Mouse (Mus musculus): ENCODE measurements around the gene Mical3.
"Not testable (repeated sequence)": the region's sequence is repeated elsewhere in the genome, so short reads cannot be mapped to it uniquely, and the experiment has no call there.

The Mical3 gene

DNA sequence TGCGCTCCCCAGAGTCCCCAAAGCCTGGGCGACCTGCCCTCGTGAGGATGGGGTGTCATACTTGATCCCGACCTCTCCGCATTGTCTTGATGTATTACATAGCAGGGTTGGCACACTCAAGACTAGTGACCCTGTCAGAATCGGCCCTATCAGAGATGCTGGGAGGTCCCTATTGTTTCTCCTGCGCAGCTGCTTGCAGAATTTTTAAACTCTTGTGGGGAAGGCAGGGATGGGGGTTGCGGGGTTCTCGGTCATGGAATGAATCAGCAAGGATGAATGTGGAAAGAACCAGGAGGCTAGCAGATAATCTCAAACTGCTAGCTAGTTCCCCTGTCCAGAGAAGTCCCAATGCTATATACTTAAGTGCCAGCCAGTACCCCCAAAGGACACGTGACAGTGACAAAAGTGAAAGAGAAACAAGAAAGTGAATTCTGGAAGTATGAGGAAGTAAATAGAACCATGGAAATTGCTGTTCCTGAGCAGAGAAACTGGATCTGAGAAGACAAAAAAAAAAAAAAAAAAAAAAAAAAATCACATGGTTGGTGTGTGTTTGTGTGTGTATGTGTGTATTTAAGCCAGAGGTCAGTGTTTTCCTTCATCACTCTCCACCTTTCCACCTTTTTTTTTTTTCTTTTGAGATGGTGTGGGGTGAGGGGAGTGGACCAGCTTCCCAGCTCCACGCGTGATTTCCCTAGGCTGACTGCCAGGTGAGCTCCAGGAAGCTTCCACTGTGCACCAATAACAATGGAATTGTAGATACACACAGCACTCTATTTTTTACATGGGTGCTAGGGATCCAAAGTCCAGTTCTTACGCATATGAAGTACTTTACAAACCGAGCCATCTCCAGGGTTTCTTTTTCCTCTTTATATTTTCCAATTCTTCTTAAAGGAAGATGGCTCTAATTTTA, 213.6 kb downstream of the Mical3 start:
- not testable (repeated sequence) for DNase-seq

DNA sequence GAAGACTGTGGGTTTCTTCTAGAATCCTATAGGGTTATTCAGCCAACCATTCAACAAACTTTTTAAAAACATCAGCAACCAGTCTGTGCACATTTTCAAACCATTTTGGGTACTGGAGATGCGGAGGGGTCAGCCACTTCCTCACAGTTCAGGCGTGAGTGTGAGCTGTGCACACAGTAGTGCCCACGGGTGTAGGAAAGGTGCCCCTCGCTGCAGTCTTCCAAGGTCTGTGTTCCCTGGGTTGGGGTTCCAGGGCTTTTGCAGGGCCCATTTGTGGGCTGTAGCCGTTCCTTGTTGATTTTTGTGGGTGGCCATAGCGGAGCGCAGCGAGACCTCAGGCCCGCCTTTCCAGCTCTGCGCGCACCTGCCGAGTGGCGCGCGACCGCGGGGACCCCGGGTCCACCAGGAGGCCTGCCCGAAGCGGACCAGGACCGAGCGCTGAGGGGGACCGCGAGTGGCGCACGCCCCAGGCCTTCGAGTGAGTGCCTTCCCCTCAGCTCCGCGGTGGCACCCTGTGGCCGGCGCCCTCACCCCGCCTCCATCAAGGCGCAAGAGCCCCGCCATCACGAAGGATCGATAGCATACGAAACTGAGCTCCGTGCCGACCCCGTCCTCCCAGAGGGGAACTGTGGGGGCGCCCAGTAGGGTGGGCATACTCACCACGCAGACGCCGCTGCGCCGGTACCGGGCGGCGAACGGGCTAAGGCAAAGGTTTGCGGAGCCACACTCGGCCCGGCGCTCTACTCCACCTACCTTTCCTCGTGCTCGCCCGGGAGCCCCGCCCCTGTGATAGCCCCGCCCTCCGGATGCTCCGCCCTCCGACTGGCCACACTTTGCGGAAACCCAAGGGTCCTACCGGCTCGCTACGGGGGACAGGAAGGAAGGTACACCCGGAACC, 214.5 kb downstream of the Mical3 start, which contains the start of gene Bid:
Bid (minus strand) TSS at position 780 of the 898 bp plus-strand sequence.
- peak; percentile 88 for DNase-seq

- DNase-seq = no peak
Observed at GRCm38 (mm10) chr6:120915649-120915975, 215.2 kb downstream of the Mical3 start.

- peak; percentile 24 for DNase-seq
Observed at GRCm38 (mm10) chr6:120914911-120915648, 215.7 kb downstream of the Mical3 start.

DNA sequence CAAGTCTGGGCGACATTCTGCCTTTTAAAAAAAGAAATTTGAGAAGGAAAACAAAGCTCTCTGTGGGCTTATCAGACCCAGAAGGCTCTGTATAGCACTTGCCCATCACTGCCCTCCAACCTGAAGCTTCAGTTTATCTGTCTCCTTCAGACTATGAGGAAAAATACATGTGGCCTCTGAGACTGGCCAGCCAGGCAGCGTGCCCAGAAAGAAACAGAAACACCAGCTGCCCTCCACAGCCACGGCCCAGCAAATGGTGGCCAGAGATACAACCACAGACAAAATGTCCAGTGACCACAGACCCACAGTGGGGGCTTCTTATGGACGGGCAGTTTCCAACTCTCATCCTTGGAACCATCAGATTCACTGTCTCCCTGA, 216.3 kb downstream of the Mical3 start:
- DNase-seq = no peak

- DNase-seq = no peak
Observed at GRCm38 (mm10) chr6:120913783-120914182, 217.0 kb downstream of the Mical3 start.

DNA sequence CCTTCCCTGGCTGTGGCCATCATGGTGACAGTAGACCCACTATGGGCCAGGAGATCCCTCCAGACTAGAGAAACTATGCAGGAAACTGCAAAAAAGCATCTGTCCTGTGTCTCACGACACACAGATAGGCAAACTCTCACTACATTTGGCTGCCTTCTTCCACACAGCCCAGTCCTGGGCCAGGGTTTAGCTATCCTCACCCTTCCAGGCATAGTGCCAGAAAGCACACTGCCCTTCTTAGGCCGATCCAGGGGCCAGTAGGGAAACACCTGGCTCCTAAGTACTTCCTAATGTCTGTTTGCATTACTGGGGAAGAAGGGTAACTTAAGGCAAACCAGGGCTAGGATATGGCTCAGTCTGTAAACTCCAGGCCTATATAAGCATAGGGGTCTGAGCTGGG, 217.9 kb downstream of the Mical3 start:
- no peak for DNase-seq

GRCm38 (mm10) chr6:120911213-120912007, 219.4 kb downstream of the Mical3 start:
- DNase-seq = no peak

DNA sequence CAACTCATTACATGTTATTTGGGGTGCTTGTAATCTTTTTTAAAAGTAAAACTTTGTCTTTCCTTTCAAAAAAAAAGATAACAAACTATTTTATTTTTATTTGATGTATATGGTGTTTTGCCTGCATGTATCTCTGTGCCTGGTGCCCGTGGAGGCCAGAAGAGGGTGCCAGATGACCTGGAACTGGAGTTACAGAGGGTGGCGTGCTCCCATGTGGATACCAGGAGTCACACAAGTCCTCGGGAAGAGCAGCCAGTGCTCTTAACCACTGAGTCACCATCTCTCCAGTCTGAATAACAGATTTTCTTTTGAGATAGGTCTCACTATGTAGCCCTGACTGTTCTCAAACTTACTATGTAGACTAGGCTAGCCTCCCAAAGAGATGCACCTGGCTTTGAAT, 221.3 kb downstream of the Mical3 start:
- no peak for DNase-seq

GRCm38 (mm10) chr6:120907876-120908597, 222.8 kb downstream of the Mical3 start:
- not testable (repeated sequence) for DNase-seq

GRCm38 (mm10) chr6:120906521-120906920, 224.3 kb downstream of the Mical3 start:
- DNase-seq = no peak

- DNase-seq = no peak
Observed at GRCm38 (mm10) chr6:120905111-120905510, 225.7 kb downstream of the Mical3 start.

GRCm38 (mm10) chr6:120903961-120904360, 226.8 kb downstream of the Mical3 start:
- DNase-seq = no peak

DNA sequence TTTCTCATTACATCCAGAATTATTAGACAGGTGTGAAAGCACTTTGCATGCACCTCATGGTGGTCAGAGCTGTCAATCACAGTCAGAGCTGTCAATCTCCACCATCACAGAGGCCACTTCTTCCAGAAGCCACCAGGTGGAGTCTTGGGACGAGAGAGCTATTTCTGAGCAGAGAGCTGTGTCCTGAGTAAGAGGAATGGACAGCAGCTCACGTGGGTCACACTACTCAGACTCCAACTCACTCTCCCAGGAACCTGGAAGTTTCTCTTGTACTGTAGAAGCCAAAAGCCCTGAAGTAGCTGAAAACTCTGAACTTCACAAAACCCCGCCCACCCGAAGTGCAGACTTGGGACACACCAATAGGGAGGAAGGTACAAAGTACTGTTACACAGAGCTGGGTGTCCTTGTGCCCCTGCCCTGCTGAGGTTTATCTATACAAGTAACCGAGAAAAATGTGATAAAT, 227.3 kb downstream of the Mical3 start:
- peak; percentile 60 for DNase-seq

DNA sequence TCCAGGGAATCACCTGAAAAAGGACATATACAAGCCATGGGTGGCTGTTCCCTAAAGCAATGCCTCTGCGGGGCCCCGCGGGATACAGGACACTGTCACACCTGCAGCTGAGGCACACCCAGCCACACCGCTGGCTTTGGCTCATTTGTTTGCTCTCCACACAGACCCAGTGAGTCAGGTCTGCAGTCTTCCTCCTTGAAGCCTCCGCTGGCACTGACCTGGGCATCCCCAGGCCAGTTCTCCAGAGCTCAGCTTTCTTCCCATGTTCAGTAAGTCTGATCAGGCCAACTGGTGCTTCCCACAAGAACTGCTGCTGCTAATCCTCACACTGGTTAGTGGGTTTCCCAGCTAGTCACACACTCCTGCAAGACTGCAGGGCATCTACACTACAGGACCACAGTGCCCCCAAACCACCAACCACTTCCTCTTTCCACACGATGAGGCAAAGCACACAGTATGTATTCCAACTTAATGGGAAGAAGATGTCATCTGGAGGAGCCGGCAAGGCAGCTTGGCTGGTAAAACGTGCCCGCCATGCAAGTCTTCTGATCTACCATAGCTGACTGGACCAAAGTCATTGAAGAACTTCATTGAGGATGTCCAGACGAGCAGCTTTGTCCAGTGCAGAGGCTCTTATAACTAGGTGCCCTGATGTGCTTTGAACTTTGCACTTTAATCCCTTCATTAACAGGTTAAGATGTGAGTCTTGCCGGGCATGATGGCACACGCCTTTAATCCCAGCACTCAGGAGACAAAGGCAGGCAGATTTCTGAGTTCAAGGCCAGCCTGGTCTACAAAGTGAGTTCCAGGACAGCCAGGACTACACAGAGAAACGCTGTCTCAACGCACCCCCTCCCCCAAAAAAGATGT, 228.8 kb downstream of the Mical3 start:
- no peak for DNase-seq

- peak; percentile 82 for DNase-seq
Observed at GRCm38 (mm10) chr6:120898188-120898833, 232.5 kb downstream of the Mical3 start.

- DNase-seq = no peak
Observed at GRCm38 (mm10) chr6:120894524-120894923, 236.3 kb downstream of the Mical3 start.

- DNase-seq = no peak
Observed at GRCm38 (mm10) chr6:120894089-120894488, 236.7 kb downstream of the Mical3 start.

- no peak for DNase-seq
Observed at GRCm38 (mm10) chr6:120886696-120887095, 244.1 kb downstream of the Mical3 start.

GRCm38 (mm10) chr6:120884436-120884835, 246.4 kb downstream of the Mical3 start:
- peak; percentile 7 for DNase-seq

Data from embryo, embryonic 11 days (tissue).